Mouse (Mus musculus) thymus, postnatal 25 days (tissue): ENCODE data around the gene Mme.

Experiments
- DNase-seq: peaks from one replicate; pipeline ENCODE4 v3.0.0; 2022

Gene Mme

GRCm38 (mm10) chr3:63351680-63352260 lies 110.4 kb downstream of the Mme start:
- no peak for DNase-seq

GRCm38 (mm10) chr3:63359512-63359911 lies 118.2 kb downstream of the Mme start:
- DNase-seq, result no peak

GRCm38 (mm10) chr3:63384989-63385388 lies 143.7 kb downstream of the Mme start:
- DNase-seq, result no peak

- no peak for DNase-seq
These were observed 149.4 kb downstream of the Mme start for GRCm38 (mm10) chr3:63390774-63391173.

DNA sequence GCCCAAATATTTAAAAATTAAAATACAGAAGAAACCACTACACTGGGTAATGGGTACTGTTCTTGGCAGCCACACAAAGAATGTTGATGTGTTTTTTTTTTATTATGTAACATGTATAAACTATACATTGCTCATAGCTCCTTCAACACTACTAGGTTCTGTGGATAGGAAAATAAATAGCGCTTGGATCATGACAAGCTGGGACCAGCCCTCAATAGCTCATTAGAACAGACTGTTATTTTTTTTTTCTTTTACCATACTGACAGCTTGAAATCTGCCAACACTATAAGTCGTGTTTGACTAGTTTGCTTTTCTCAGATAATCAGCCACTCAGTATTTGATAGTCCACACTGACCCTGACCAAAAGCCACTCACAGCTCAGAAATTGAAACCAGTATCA lies 150.0 kb downstream of the Mme start:
- DNase-seq, result no peak

DNA sequence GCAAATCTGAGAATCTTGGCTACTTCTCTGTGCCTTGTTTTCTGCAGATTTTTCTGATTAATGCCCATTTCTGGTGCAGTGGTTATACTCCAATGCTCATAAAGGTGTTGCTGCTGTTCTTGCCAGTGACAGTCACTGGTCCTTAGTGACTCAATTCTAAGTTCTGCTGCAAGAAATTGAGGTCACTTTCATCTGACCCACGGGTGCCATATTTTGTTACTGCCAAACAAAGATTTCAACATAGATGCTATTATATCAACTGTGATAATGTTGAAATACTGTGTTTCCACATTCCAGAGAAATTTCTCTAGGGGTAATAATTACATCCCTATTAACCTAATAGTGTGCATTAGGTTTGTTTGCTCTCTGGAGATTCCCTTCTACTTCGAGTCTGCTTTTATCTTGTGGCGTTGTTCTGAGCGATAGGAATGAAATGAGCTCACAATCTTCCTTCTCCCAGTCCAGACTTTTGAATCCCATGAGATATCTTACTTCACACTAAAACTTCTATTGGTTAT lies 153.1 kb downstream of the Mme start:
- no peak for DNase-seq

DNA sequence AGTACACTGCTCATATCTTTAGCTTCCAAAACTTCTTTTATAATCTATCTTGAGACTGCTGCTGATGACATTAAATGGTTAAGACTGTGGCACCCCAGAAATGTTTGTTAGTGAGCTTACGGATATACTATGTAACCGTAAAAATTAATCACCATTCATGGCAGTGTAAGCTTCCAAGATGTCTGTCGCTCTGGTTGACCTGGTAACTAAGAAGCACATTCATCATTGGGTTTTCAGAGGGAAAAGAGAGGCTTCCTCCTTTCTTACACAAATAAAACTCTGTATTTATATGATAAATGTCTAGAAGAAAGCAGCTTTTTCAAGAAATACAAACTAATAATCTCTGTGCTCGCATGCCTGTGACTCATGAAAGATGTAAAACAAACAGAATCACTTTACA lies 156.8 kb downstream of the Mme start:
- DNase-seq, result no peak

GRCm38 (mm10) chr3:63406438-63406837 lies 165.1 kb downstream of the Mme start:
- DNase-seq, result no peak

DNA sequence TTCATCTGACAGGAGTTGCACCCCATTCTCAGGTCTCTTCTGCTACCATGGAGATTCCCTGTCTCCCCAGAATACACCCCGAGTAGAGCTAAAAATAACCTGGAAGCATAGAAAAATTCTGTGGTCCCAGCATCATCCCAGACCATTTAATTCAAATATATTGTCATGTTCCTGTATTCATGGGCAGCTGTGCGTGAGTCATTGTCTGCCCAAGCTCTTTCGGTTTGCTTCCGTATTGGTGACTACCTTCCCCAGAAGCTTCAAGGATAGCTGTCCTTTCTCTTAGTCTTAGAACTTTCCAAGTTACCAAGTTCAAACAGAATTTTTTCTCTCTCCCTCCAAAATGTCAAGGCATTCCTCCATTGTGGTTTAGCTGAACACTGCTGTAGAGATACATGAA lies 169.7 kb downstream of the Mme start:
- no peak for DNase-seq

DNA sequence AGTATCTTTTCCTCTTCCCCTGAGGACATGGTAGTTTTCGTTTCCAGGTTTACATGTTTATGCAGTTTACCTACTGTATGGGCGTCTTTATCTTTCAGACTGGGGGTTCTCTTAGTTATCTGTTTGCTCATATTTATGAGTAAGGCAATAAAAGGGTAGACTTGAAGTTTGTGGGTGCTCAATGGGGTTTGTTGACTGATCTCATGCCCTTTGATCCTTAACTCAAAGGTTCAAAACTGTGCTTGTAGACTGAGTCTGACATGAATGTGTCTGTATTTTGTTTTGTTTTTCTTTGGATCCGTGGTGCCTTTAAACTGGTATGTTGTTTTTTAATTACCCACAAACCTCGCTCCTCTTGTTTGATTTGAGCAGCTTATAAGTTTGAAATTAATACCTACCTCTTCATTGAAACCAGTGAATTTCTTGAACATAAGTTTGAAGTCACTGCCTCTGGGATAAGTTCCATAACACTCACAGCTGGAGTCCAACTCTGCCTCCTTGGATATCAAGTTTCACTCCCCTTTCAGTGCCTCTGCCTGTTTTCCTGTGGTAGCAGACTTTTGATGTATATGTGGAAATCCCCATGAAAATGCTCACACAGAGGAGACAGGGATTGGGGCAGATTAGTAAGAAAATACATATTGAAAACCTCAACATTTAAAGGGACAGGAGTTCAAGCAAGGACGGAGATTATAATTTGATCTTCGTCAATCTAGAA lies 171.0 kb downstream of the Mme start:
- no peak for DNase-seq

GRCm38 (mm10) chr3:63413046-63413911 lies 171.9 kb downstream of the Mme start:
- no peak for DNase-seq

GRCm38 (mm10) chr3:63417284-63417683 lies 175.9 kb downstream of the Mme start:
- no peak for DNase-seq

DNA sequence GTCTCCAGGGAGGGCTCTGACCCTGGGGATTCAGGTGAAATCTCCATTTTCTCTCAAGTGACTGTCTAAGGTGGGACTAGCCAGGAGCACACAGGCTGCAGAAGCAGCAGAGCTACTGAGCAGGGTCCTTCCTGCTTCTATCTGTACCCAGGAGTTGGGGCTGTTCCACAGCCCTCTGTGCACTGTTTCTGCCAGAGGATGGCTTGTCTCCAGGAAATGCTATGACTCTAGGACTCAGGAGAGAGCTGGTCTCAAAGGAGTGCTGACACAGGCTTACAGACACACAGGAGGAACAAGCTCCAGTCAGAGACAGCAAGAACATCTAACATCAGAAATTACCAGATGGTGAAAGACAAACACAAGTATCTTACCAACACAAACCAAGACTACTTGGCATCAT lies 176.4 kb downstream of the Mme start:
- DNase-seq, result no peak

DNA sequence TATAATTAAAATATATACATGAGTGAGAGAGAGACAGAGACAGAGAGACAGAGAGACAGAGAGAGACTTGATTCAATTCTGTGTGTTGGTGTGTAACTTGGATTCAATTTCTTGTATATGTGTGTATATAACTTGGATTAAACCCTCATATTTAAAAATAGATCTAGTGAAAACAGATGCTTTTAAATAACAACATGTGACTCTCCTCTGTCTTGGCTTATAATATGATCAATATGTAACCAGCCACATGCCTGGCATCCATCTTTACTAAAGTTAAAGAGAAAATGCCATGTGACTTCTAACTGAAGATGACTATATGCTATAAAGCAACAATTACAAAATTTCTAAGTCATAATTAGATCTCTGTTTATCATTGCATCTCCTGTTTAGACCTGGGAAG lies 182.2 kb downstream of the Mme start:
- no peak for DNase-seq
